Mouse (Mus musculus) embryonic facial prominence, embryonic 15.5 days (tissue): Measurements from ENCODE around the gene Cacna1c. TPM values are rescaled to one million over a fixed set of nuclear protein-coding genes. Genes with fewer than 3 reads are reported as not detected.

Source experiments
- ATAC-seq: fragments of 200-750 bp; cut with Nextera tagmentation; 2 replicates; pipeline ENCODE4 v1.8.0; 2017; ENCODE audit warnings: low read depth, moderate TSS enrichment; ENCODE audit not compliant: insufficient number of reproducible peaks, low FRiP score, low TSS enrichment
- H3K27ac ChIP-seq: fragments of 300-500 bp; sonication (generic); replicated peaks from 2 replicates; pipeline ENCODE4 v1.5.1; 2015; ENCODE audit warnings: mild to moderate bottlenecking, inconsistent platforms
- H3K27me3 ChIP-seq: fragments of 300-500 bp; sonication (generic); 2 replicates; pipeline ENCODE4 v1.6.1; 2015; ENCODE audit warnings: inconsistent platforms
- H3K36me3 ChIP-seq: fragments of 300-500 bp; sonication (generic); 2 replicates; pipeline ENCODE4 v1.6.1; 2015; ENCODE audit warnings: mild to moderate bottlenecking, inconsistent platforms
- H3K4me1 ChIP-seq: fragments of 300-500 bp; sonication (generic); 2 replicates; pipeline ENCODE4 v1.6.1; 2015; ENCODE audit warnings: inconsistent platforms
- H3K4me2 ChIP-seq: fragments of 300-500 bp; sonication (generic); replicated peaks from 2 replicates; pipeline ENCODE4 v1.6.1; 2015; ENCODE audit warnings: mild to moderate bottlenecking, inconsistent platforms
- H3K4me3 ChIP-seq: fragments of 300-500 bp; sonication (generic); replicated peaks from 2 replicates; pipeline ENCODE4 v1.5.1; 2015; ENCODE audit warnings: mild to moderate bottlenecking, inconsistent platforms
- H3K9ac ChIP-seq: fragments of 300-500 bp; sonication (generic); 2 replicates; pipeline ENCODE4 v1.6.1; 2015; ENCODE audit warnings: inconsistent platforms
- H3K9me3 ChIP-seq: fragments of 300-500 bp; sonication (generic); replicated peaks from 2 replicates; pipeline ENCODE4 v1.6.1; 2016; ENCODE audit warnings: inconsistent platforms
- WGBS: fragments of 180-500 bp; shearing (Covaris S2); methylation state at CpG from one replicate; pipeline ENCODE4 v1.1.7; 2015; 5-methylcytosine and 5-hydroxymethylcytosine counted together
- polyA plus RNA-seq: library from polyadenylated mRNA; unstranded; fragments of >200 nt; fragmentation: Nextera tagmentation; extraction: Ambion mirVana; gene quantifications from 2 replicates; pipeline ENCODE4 v1.2.1, GENCODE M21; 2015

Gene Cacna1c
- polyA plus RNA-seq, 1 experiment from 2014 or later, result 5.0 TPM

DNA sequence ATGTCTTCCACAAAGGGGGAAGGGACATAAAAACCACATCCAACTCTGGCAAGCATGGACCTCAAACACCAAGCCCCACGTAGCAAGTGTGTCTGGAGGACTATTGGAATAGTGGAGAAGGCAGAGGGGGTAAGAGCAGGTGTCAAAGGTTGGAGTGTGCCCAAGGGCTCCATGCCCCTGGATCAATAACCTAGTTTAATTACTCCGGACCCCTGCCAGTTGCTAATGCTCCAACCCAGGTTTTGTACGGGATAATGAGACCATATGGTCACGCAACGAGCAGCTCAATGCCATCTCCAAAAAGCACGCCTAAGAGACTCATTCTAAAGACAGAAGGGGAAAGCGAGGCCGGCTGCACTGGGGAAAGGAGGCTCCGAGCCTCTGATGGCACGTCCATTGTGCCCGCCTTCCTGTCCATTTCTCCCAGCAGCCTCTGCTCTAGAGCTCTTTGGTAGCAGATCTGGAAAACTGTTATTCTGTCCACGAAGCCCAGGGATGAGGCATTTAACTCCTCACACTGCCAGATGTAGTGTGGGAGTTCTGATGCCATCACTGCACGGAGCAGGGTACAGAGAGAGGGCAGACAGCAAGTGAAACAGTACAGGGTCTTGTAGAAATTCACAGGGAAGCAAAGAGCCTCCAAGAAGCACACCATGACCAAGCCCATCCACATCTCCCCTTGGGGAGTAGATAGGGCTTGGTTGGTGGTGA, 257.7 kb downstream of the Cacna1c start:
- Histone ChIP-seq H3K9ac (no peak overlapping the region), H3K27ac (no peak overlapping the region), H3K27me3 (no peaks in the 10 kb centered on the region), H3K4me2 (no peak overlapping the region), H3K4me3 (no peak overlapping the region), H3K9me3 (no peaks in the 10 kb centered on the region), H3K36me3 (no peaks in the 10 kb centered on the region), H3K4me1 (peaks cover 17% of the 10 kb centered on the region; the same call in 1 of the 2 replicates)
- WGBS, result 84% methylated on average over 13 of the region's 13 CpGs
- no peak for ATAC-seq

GRCm38 (mm10) chr6:118937536-118937935, 258.7 kb downstream of the Cacna1c start:
- no peak overlapping the region for H3K4me2 ChIP-seq
- H3K4me1 ChIP-seq, result peaks cover 11% of the 10 kb centered on the region; the same call in 1 of the 2 replicates
- H3K9me3 ChIP-seq, result no peaks in the 10 kb centered on the region
- no peak overlapping the region for H3K4me3 ChIP-seq
- H3K9ac ChIP-seq, result no peak overlapping the region
- no peak overlapping the region for H3K27ac ChIP-seq
- H3K27me3 ChIP-seq, result no peaks in the 10 kb centered on the region
- no peak for ATAC-seq
- WGBS, result 91% methylated on average over 5 of the region's 5 CpGs
- no peaks in the 10 kb centered on the region for H3K36me3 ChIP-seq

DNA sequence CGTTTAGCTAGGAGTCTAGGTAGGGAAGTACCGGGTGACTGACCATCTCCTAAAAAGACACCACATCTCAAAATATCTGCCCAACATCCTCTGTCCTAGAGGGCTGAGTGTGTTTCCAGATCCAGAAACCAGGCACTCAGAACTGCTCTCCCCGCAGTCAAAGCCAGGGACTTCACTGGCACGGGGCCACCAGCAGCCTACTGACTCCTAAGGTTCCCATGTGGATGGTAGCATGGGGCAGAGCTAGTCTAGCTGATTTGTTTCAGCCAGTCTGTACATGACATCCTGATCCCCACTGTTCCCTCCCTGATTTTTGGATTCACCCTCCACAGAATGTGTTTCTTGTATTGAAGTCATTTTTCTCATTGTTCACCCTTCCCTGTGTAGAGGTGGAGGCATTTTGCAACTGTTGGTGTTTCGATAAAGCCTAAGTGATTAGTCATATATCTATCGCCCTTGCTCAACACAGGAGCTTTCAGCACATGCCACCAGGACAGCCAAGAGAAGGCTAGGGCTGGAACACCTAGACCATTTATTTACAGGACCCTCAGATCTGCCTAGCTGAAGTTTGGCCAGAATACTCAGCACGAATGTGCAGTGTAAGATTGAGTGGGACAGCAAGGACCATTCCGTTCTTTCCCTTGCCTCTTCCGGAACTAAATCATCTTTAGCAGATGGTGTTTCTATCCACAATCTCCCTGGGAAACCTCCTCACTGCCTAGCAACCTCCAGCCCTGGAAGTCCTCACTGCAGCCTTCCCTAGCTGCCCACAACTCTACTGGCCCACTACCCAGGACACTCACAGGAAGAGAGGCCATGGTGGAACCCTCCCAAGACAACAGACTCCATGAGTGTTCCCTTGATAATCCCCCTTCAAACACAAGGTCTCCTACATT, 260.4 kb downstream of the Cacna1c start:
- Histone ChIP-seq H3K9ac (no peak overlapping the region), H3K27me3 (no peaks in the 10 kb centered on the region), H3K4me1 (peaks cover 9% of the 10 kb centered on the region; the same call in 1 of the 2 replicates), H3K36me3 (no peaks in the 10 kb centered on the region), H3K27ac (no peak overlapping the region), H3K4me2 (no peak overlapping the region), H3K9me3 (no peaks in the 10 kb centered on the region), H3K4me3 (no peak overlapping the region)
- WGBS, result 75% methylated on average over 9 of the region's 9 CpGs
- no peak for ATAC-seq

DNA sequence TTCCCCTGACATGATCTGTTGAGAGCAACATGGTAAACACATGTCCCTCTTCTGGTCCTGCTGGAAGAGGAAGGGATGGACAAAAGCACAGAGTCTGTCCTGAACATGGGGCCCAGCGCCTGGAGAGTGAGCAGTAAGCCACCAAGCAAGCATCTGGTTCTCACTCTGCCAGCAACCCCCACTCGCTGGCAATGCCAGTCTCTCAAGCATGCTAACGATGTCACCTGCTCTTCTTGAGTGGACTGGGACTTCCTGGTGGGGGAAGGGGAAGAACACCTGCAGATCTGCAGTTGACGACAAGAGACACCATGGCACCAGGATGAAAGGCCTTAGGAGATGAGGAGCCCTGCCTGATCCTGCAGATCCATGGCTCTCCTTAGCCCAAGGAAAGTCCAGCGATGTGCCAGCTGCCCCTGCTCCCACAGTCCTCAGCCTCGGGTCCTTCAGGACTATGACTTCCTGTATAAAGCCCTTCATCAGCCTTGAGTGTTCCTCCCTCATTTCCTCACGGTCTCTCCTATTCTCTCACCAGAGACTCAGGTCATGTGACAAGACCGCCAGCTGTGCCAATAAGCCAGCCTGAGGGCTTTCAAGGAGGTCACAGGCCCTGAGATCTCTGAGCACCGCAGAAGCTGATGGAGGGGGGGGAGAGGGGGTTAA, 261.8 kb downstream of the Cacna1c start:
- H3K4me2 ChIP-seq, result no peak overlapping the region
- 54% methylated on average over 9 of the region's 9 CpGs for WGBS
- ATAC-seq, result no peak
- no peak overlapping the region for H3K4me3 ChIP-seq
- no peaks in the 10 kb centered on the region for H3K9me3 ChIP-seq
- no peak overlapping the region for H3K27ac ChIP-seq
- H3K27me3 ChIP-seq, result no peaks in the 10 kb centered on the region
- peaks cover 9% of the 10 kb centered on the region; the same call in 1 of the 2 replicates for H3K4me1 ChIP-seq
- H3K36me3 ChIP-seq, result no peaks in the 10 kb centered on the region
- H3K9ac ChIP-seq, result no peak overlapping the region

DNA sequence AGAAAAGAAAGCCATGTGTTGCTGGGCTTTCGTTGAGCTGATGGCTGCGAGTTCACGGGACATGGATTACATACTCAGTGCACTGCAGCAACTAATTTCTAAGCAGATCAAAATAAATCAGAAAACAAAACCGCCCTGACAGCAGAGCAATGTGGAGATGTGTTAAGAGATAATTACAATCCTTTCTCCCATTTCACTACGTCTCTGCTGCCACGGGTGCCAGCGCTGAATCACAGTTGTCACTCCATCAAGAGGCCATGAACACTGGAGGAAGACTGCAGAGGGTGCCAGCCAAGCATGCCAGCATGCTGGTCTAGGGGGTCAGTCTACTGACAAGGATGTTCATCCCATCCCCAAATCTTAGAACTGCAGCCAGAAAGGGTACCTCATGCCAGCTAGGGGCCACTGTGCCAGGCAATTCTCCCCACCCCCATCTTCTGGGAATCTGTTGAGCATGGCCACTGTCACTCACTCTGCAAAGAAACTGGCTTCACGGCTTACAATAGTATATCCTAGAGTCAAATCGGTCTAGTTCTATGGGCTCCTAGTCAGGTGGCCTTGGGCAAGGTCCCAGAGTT, 263.1 kb downstream of the Cacna1c start:
- H3K4me2 ChIP-seq, result no peak overlapping the region
- no peak for ATAC-seq
- WGBS, result 85% methylated on average over 9 of the region's 9 CpGs
- H3K9me3 ChIP-seq, result no peaks in the 10 kb centered on the region
- no peak overlapping the region for H3K9ac ChIP-seq
- no peak overlapping the region for H3K27ac ChIP-seq
- H3K36me3 ChIP-seq, result no peaks in the 10 kb centered on the region
- no peak overlapping the region for H3K4me3 ChIP-seq
- no peaks in the 10 kb centered on the region for H3K27me3 ChIP-seq
- H3K4me1 ChIP-seq, result peaks cover 10% of the 10 kb centered on the region

DNA sequence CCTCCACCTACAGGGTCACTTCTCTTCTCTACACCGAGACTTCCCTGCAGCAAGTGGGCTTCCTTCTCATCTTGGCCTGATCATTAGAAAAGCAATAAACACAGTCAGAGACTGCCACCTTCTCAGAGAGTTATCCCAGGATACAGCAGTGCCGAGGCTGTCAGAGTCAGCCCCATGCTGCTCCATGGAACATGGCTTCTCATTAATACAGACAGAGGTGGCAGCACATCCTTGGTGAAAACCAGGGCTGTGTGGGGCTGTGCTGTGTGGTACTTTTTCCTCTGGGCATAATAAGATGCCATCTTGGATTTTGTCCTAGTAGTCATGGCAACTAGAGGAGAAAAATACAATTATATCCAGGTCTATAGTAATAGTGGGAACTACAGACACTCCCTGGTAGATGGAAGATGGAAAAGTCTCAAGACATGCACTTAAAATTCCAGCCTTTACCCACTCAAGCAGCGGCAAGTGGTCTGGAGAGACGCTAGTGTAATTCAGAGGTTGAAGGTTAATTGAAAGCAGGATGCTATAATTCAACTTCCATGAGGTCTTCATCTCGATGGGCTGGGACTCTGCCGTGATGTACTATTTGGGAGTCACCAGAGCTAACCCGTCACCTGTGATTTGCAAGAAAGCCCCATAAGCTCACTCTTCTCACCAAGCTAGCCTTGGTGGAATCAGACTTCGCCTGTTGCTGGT, 264.1 kb downstream of the Cacna1c start:
- 58% methylated on average over 8 of the region's 8 CpGs for WGBS
- Histone ChIP-seq H3K27me3 (no peaks in the 10 kb centered on the region), H3K4me2 (no peak overlapping the region), H3K9ac (no peak overlapping the region), H3K27ac (no peak overlapping the region), H3K4me3 (no peak overlapping the region), H3K4me1 (peaks cover 20% of the 10 kb centered on the region), H3K36me3 (no peaks in the 10 kb centered on the region), H3K9me3 (no peaks in the 10 kb centered on the region)
- ATAC-seq, result no peak

GRCm38 (mm10) chr6:118926669-118927068, 269.5 kb downstream of the Cacna1c start:
- Histone ChIP-seq H3K27me3 (no peaks in the 10 kb centered on the region), H3K36me3 (no peaks in the 10 kb centered on the region), H3K27ac (no peak overlapping the region), H3K9ac (no peak overlapping the region), H3K4me2 (no peak overlapping the region), H3K4me3 (no peak overlapping the region), H3K4me1 (peaks cover 22% of the 10 kb centered on the region), H3K9me3 (no peaks in the 10 kb centered on the region)
- no peak for ATAC-seq
- WGBS, result 75% methylated on average over 3 of the region's 3 CpGs

DNA sequence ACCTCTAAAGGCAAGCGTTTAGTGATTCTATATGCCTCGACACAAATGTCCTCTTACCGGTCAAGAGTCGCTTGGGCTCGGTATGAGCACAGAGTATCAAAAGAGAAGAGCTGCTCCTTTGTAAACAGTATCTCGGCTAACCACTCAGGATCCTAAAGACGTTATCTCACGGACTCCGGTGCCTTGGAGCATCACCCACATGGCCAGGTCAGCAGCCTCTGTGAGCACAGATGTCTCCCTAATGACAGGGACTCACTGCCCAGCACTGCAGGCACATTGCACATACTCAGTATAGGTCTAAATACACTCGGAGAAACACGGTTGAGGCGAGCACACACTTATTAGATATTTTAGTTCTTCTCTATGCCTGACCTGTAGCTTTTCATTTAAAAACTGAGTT, 271.8 kb downstream of the Cacna1c start:
- H3K4me1 ChIP-seq, result peaks cover 22% of the 10 kb centered on the region
- ATAC-seq, result no peak
- H3K9me3 ChIP-seq, result no peaks in the 10 kb centered on the region
- H3K27me3 ChIP-seq, result no peaks in the 10 kb centered on the region
- H3K4me3 ChIP-seq, result no peak overlapping the region
- no peak overlapping the region for H3K9ac ChIP-seq
- WGBS, result 87% methylated on average over 12 of the region's 12 CpGs
- H3K4me2 ChIP-seq, result no peak overlapping the region
- no peak overlapping the region for H3K27ac ChIP-seq
- H3K36me3 ChIP-seq, result no peaks in the 10 kb centered on the region

- Histone ChIP-seq H3K36me3 (no peaks in the 10 kb centered on the region), H3K4me1 (peaks cover 22% of the 10 kb centered on the region), H3K4me3 (no peak overlapping the region), H3K9ac (no peak overlapping the region), H3K9me3 (no peaks in the 10 kb centered on the region), H3K27ac (no peak overlapping the region), H3K4me2 (no peak overlapping the region), H3K27me3 (no peaks in the 10 kb centered on the region)
- WGBS, result 79% methylated on average over 2 of the region's 2 CpGs
- no peak for ATAC-seq
Observed at GRCm38 (mm10) chr6:118923926-118924325, 272.3 kb downstream of the Cacna1c start.

- Histone ChIP-seq H3K9ac (no peak overlapping the region), H3K9me3 (no peaks in the 10 kb centered on the region), H3K4me3 (no peak overlapping the region), H3K36me3 (no peaks in the 10 kb centered on the region), H3K4me2 (no peak overlapping the region), H3K27ac (no peak overlapping the region), H3K4me1 (peaks cover 17% of the 10 kb centered on the region), H3K27me3 (no peaks in the 10 kb centered on the region)
- ATAC-seq, result no peak
- WGBS, result 80% methylated on average over 5 of the region's 5 CpGs
Observed at GRCm38 (mm10) chr6:118923212-118923577, 273.0 kb downstream of the Cacna1c start.
